Mouse (Mus musculus): ENCODE results near the gene Plpp7. TPM values are rescaled to one million over a fixed set of nuclear protein-coding genes. Genes with fewer than 3 reads are reported as not detected.

Plpp7 gene
- polyA plus RNA-seq, 1 experiment from 2014 or later: 2.0 TPM

DNA sequence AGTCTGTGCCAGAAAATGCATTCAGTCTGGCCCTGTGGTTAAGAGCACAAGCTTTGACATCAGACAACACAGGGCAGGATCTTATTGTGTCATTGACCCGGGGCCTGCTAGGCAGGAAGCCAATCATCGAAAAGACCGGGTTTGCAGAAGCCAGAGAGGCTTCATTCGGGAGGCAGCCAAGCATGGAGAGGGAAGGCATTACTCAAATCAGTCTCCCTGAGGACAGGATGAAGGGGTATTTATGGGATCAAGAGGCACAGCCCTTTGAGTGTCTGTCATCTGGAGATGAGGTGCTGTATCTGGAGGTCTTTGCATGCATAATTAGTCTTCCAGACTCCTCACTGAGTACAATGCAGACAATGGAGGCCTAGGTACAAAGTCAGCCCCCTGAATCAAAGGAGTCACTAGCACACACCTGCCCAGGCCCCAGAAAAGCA, 45.2 kb downstream of the Plpp7 start:
- Histone ChIP-seq H3K4me2 (no peak overlapping the region), H3K9me3 (replicated peaks) (no peaks in the 10 kb centered on the region), H3K4me1 (replicated peaks) (peaks cover 43% of the 10 kb centered on the region), H3K36me3 (replicated peaks) (no peaks in the 10 kb centered on the region), H3K9ac (no peak overlapping the region), H3K4me3 (replicated peaks) (no peak overlapping the region), H3K27ac (replicated peaks) (peak overlapping the region; percentile 29; the same call in 1 of the 2 replicates), H3K27me3 (no peaks in the 10 kb centered on the region)
- ATAC-seq (ENCODE audit: insufficient read depth): no peak
- 54% methylated on average over 4 of the region's 4 CpGs for WGBS (ENCODE audit: insufficient replicate concordance)

DNA sequence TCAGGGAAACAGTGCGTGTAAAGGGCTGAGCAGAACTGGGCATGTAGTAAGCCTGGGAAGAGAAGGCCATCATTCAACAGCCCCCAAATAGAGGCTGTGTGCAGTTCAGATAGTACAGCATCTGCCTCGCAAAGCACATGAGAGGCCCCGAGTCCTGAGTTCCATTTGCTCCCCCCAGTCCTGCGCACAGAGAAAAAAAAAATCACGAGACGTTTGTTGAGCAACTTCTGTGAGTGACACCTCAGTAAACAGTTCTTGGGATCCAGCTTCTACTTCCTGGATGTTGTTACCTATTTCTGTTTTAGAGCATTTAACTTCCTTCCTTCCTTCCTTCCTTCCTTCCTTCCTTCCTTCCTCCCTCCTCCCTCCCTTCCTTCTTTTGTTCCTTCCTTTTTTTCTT, 46.3 kb downstream of the Plpp7 start:
- no peak overlapping the region for H3K4me3 ChIP-seq (replicated peaks)
- no peak for ATAC-seq (ENCODE audit: insufficient read depth)
- 51% methylated on average over 6 of the region's 6 CpGs for WGBS (ENCODE audit: insufficient replicate concordance)
- H3K9ac ChIP-seq: no peak overlapping the region
- H3K27ac ChIP-seq (replicated peaks): no peak overlapping the region
- no peaks in the 10 kb centered on the region for H3K9me3 ChIP-seq (replicated peaks)
- H3K36me3 ChIP-seq (replicated peaks): no peaks in the 10 kb centered on the region
- H3K4me1 ChIP-seq (replicated peaks): peaks cover 45% of the 10 kb centered on the region
- no peak overlapping the region for H3K4me2 ChIP-seq
- H3K27me3 ChIP-seq: no peaks in the 10 kb centered on the region

DNA sequence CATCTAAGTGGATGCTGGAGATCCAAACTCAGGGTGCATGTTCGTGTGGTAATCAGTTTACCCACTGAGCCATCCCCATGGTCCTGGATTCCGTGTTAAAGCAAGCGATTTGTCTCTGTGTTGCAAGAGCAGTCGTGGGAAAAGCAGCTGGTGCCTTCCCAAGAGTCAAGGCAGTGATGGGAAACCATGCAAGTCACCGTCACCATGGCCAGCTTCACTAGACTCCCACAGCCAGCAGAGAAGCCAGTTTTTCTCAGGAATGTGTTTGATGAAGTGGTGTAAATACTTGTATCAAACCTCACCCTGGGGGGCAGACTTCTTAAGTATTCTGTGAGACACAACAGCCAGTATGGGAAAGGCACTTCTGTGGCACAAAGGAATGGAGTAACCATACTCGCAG, 47.0 kb downstream of the Plpp7 start:
- no peak overlapping the region for H3K4me3 ChIP-seq (replicated peaks)
- H3K4me2 ChIP-seq: no peak overlapping the region
- no peaks in the 10 kb centered on the region for H3K36me3 ChIP-seq (replicated peaks)
- WGBS (ENCODE audit: insufficient replicate concordance): 53% methylated on average over 6 of the region's 6 CpGs
- no peak for ATAC-seq (ENCODE audit: insufficient read depth)
- H3K9ac ChIP-seq: no peak overlapping the region
- no peak overlapping the region for H3K27ac ChIP-seq (replicated peaks)
- H3K4me1 ChIP-seq (replicated peaks): peaks cover 41% of the 10 kb centered on the region
- no peaks in the 10 kb centered on the region for H3K27me3 ChIP-seq
- no peaks in the 10 kb centered on the region for H3K9me3 ChIP-seq (replicated peaks)

DNA sequence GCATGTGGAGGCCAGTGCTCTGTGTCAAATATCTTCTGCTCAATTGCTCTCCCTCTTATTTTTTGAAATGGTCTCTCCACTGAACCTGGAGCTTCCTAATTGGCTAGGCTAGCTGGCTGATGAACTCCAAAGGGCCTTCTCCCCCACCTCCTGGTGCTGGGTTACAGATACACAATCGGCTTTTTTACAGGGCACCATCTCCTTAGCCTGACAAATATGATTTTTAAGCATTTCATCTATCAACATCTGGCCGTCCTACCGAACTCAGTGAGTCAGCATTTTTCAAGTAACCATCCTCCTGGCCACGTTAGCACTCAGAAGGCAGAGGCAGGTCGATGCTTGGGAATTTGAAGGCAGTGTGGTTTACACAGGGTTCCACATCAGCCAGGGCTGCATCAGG, 49.3 kb downstream of the Plpp7 start:
- Histone ChIP-seq H3K27ac (replicated peaks) (peak overlapping the region; percentile 86), H3K9me3 (replicated peaks) (no peaks in the 10 kb centered on the region), H3K4me3 (replicated peaks) (no peak overlapping the region), H3K27me3 (no peaks in the 10 kb centered on the region), H3K4me1 (replicated peaks) (peaks cover 27% of the 10 kb centered on the region), H3K36me3 (replicated peaks) (no peaks in the 10 kb centered on the region), H3K4me2 (peak overlapping the region; percentile 47), H3K9ac (no peak overlapping the region)
- ATAC-seq (ENCODE audit: insufficient read depth): peak; percentile 70
- WGBS (ENCODE audit: insufficient replicate concordance): 25% methylated on average over 5 of the region's 5 CpGs

DNA sequence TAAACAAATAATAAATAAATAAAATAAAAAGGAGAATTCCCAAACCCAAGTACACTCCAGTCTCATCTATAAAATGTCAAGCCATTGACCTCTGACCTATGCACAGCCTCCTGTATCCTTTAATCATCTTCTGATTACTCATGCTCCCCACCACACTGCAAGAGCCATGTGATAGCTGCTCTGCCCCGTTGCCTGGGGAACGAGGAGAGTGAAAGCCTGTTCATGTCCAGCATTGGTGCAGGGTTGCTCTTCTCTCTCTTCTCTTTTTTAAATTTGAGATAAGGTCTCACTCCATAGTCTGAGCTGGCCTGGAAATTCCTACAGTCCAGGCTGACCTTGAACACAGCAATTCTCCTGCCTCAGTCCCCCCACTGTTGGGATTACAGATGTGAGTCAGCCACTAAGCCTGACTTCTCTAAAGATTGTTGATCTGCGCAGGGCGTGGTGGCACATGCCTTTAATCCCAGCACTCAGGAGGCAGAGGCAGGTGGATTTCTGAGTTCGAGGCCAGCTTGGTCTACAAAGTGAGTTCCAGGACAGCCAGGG, 51.4 kb downstream of the Plpp7 start:
- no peak for ATAC-seq (ENCODE audit: insufficient read depth)

DNA sequence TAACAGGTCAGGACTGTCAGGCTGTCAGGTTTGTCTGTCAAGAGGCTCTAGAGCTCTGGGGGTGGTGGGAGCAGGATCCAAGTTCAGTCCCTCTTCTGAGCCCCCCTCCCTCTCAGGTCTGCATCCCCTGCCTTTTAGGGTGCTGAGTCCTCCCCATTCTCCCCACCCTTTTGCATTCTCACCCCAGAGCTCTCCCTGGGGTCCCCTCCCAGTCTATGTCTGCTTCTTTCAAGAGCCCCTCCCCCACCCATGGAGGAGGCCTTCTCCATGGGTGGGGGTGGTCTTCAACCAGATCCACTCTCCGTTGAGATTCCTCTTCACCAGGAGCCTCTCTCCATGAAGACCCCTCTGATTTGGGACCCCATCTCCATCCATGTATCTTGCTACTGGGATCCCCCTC, 54.8 kb downstream of the Plpp7 start:
- H3K4me1 ChIP-seq (replicated peaks): peaks cover 57% of the 10 kb centered on the region
- no peaks in the 10 kb centered on the region for H3K27me3 ChIP-seq
- H3K4me3 ChIP-seq (replicated peaks): peak overlapping the region; percentile 88; the same call in 1 of the 2 replicates
- H3K36me3 ChIP-seq (replicated peaks): no peaks in the 10 kb centered on the region
- no peak for ATAC-seq (ENCODE audit: insufficient read depth)
- H3K9ac ChIP-seq: 0 out of 2 replicates have a peak overlapping the region, but pooled peaks have one; percentile 95
- peak overlapping the region; percentile 93 for H3K27ac ChIP-seq (replicated peaks)
- no peaks in the 10 kb centered on the region for H3K9me3 ChIP-seq (replicated peaks)
- peak overlapping the region; percentile 89 for H3K4me2 ChIP-seq
- WGBS (ENCODE audit: insufficient replicate concordance): 48% methylated on average over 1 of the region's 1 CpGs

More for the DNA sequence above, 51.4 kb downstream of the Plpp7 start:
- Histone ChIP-seq H3K4me3 (replicated peaks) (no peak overlapping the region), H3K4me2 (no peak overlapping the region), H3K27ac (replicated peaks) (no peak overlapping the region), H3K9ac (no peak overlapping the region), H3K27me3 (no peaks in the 10 kb centered on the region), H3K4me1 (replicated peaks) (peaks cover 33% of the 10 kb centered on the region), H3K9me3 (replicated peaks) (no peaks in the 10 kb centered on the region), H3K36me3 (replicated peaks) (no peaks in the 10 kb centered on the region)
- 64% methylated on average over 5 of the region's 5 CpGs for WGBS (ENCODE audit: insufficient replicate concordance)

DNA sequence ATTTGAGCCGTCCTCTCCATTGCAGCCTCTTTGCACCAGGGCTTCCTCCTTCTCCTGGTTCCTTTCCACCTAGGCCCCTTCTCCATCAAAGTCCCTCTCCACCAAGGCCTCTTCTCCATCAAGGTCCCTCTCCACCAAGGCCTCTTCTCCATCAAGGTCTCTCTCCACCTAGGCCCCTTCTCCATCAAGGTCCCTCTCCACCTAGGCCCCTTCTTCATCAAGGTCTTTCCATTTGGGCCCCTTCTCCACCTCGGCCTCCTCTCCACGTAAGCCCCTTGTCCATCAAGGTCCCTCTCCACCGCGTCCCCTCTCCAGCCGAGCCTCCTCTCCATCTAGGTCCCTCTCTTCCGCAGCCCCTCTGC, 55.2 kb downstream of the Plpp7 start:
- ATAC-seq (ENCODE audit: insufficient read depth): no peak
- H3K4me1 ChIP-seq (replicated peaks): peaks cover 57% of the 10 kb centered on the region
- H3K27ac ChIP-seq (replicated peaks): peak overlapping the region; percentile 93
- peak overlapping the region; percentile 88 for H3K4me3 ChIP-seq (replicated peaks)
- peak overlapping the region; percentile 89 for H3K4me2 ChIP-seq
- H3K9me3 ChIP-seq (replicated peaks): no peaks in the 10 kb centered on the region
- H3K9ac ChIP-seq: peak overlapping the region; percentile 95
- no peaks in the 10 kb centered on the region for H3K36me3 ChIP-seq (replicated peaks)
- WGBS (ENCODE audit: insufficient replicate concordance): 9% methylated on average over 7 of the region's 7 CpGs
- H3K27me3 ChIP-seq: no peaks in the 10 kb centered on the region

DNA sequence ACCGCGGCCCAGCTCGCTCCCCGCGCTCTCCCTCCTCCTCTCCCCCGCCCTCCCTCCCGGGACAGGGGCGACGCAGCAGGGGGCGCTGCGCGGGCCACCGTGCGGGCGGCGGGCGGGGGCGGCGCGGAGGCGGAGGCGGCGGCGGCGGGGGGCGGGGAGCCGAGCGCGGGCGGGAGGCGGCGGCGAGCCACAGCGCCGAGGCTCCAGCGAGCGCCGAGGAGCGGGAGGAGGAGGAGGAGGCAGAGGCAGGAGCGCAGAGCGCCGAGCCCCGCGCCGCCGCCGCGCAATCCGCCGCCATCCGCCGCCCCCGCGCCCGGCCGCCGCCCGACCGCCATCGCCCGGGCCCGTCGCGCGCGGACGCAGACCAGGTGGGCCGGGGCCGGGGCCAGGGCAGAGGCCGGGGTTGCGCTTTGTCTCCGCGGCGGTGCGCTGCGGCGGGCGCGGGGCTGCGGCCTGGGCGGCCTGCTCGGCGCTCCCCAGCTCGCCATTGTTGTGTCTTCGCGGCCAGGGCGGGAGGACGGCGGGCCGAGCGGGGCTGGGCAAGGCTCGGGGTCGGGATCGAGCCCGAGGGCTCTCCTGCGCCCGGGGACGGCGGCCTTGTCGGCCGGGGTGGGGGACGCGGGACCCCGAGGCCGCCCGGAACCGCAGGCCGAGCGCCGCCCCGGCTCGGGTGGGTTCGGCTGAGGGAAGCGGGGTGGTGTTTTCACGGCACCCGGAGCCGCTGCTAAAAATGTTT, 55.8 kb downstream of the Plpp7 start, which contains the start of gene Prrc2b:
Gene Prrc2b (plus strand): TSS at position 159 of the 736 bp plus-strand sequence.
- H3K27ac ChIP-seq (replicated peaks): peak within 1 kb of the TSS; percentile 93
- peaks cover 60% of the 10 kb centered on the region for H3K4me1 ChIP-seq (replicated peaks)
- H3K4me2 ChIP-seq: peak within 1 kb of the TSS; percentile 89
- H3K36me3 ChIP-seq (replicated peaks): no peaks in the 10 kb centered on the region
- peak within 1 kb of the TSS; percentile 88 for H3K4me3 ChIP-seq (replicated peaks)
- WGBS (ENCODE audit: insufficient replicate concordance): under 1% methylated on average over 87 of the region's 117 CpGs
- no peaks in the 10 kb centered on the region for H3K9me3 ChIP-seq (replicated peaks)
- H3K9ac ChIP-seq: peak within 1 kb of the TSS; percentile 95
- peak; percentile 60 for ATAC-seq (ENCODE audit: insufficient read depth)
- no peaks in the 10 kb centered on the region for H3K27me3 ChIP-seq

DNA sequence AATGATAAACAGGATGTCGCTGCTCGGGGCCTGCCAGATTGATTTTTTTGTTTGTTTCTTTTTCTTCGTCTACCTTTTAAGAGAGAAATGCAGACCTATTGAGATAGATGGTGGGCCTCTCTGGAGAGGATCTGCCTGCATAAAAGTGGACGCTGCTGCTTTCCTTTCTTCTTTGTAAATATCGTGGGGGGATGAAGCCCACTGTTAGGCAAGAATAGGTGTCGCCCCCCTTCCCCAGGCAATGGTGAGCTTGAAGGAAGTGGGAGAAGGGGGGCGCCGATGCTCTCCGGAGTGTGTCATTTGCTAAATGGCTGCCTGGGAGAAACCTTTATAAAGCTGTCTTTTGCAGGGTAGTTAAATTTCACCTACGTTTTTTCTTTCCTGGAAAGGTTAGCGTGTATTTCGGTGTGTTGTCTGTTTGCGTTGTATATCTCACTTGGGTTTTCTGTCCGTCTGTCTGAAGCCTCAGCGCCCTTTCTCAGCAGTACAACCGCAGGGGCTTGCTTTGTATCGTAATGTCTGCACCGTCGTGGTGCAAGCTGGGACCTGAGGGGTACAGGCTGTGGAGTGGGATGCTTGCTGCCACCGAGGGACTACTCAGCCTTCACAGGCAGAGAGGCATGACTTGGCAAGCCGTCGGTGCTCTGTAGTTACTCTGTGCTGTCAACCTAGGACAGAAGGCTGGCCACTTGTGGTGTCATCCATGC, 56.5 kb downstream of the Plpp7 start:
- Histone ChIP-seq H3K9ac (peak overlapping the region; percentile 95), H3K9me3 (replicated peaks) (no peaks in the 10 kb centered on the region), H3K4me2 (peak overlapping the region; percentile 89), H3K4me1 (replicated peaks) (peaks cover 64% of the 10 kb centered on the region), H3K27ac (replicated peaks) (peak overlapping the region; percentile 93), H3K4me3 (replicated peaks) (peak overlapping the region; percentile 88), H3K27me3 (no peaks in the 10 kb centered on the region), H3K36me3 (replicated peaks) (no peaks in the 10 kb centered on the region)
- WGBS (ENCODE audit: insufficient replicate concordance): under 1% methylated on average over 22 of the region's 22 CpGs
- peak; percentile 49 for ATAC-seq (ENCODE audit: insufficient read depth)

DNA sequence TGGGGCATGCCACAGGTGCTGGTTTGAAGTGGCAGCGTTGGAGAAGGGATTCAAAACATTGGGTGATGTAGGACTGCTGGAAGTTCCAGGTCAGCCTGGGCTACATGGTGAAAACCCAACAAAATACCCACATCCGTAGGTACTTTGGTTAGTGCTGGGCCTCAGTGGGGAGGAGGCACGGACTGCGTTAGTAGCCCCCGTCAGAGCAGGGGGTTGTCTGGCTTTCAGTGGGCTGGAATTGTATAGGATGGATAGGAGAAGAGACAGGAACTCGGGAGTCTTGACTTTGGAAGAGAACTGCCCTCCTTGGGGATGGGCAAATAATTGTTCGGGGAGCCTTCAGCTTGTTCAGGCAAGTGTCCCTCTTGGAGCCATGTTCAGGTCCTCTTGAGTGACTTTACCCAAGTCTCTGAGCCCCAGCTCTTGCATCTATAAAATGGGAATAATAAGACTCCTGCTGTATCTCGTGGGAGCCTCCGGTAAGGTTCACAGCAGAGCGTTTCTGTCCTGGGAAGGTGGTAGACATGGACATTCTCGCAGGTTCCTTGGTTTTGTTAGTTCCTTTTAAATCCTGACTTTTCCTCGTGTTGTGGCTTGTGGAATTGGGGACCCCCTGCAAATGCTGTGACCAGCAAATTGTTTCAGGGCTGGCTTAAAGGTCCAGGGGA, 57.2 kb downstream of the Plpp7 start:
- Histone ChIP-seq H3K4me2 (peak overlapping the region; percentile 89), H3K4me3 (replicated peaks) (peak overlapping the region; percentile 88), H3K4me1 (replicated peaks) (peaks cover 69% of the 10 kb centered on the region), H3K9me3 (replicated peaks) (no peaks in the 10 kb centered on the region), H3K36me3 (replicated peaks) (no peaks in the 10 kb centered on the region), H3K27me3 (no peaks in the 10 kb centered on the region), H3K27ac (replicated peaks) (peak overlapping the region; percentile 93), H3K9ac (peak overlapping the region; percentile 95)
- 0 out of 2 replicates have a peak, but pooled peaks have one; percentile 2 for ATAC-seq (ENCODE audit: insufficient read depth)
- 15% methylated on average over 12 of the region's 12 CpGs for WGBS (ENCODE audit: insufficient replicate concordance)

Data from liver, embryonic 15.5 days (tissue).